Mouse (Mus musculus): ENCODE measurements around the gene Stard10. TPM values are rescaled to one million over a fixed set of nuclear protein-coding genes. Genes with fewer than 3 reads are reported as not detected.

Stard10 gene
- polyA plus RNA-seq, 1 experiment from 2014 or later = 142 TPM

- ATAC-seq (ENCODE audit: low read depth) = no peak
- no peak overlapping the region for H3K9ac ChIP-seq (ENCODE audit: low read depth, low read length)
- H3K4me2 ChIP-seq (ENCODE audit: low read depth, low read length) = no peak overlapping the region
- no peaks in the 10 kb centered on the region; the same call in 1 of the 2 replicates for H3K36me3 ChIP-seq (ENCODE audit: control insufficient read depth, insufficient read depth)
- no peak overlapping the region for H3K27ac ChIP-seq (ENCODE audit: low read length)
- no peak overlapping the region for H3K4me3 ChIP-seq (ENCODE audit: low read depth, low read length)
- no peaks in the 10 kb centered on the region for H3K9me3 ChIP-seq (replicated peaks; ENCODE audit: control insufficient read depth, low read length)
- no peaks in the 10 kb centered on the region for H3K27me3 ChIP-seq (ENCODE audit: control insufficient read depth, insufficient read depth, low read depth, low read length)
- H3K4me1 ChIP-seq (ENCODE audit: control insufficient read depth, low read depth, low read length) = peaks cover 11% of the 10 kb centered on the region
- 13% methylated on average over 6 of the region's 6 CpGs for WGBS (ENCODE audit: insufficient replicate concordance)
Observed at GRCm38 (mm10) chr7:101389256-101389655, 72.4 kb downstream of the Stard10 start.

GRCm38 (mm10) chr7:101391909-101392479, 75.1 kb downstream of the Stard10 start:
- Histone ChIP-seq H3K9me3 (replicated peaks; ENCODE audit: control insufficient read depth, low read length) (no peaks in the 10 kb centered on the region), H3K36me3 (ENCODE audit: control insufficient read depth, insufficient read depth) (peaks cover 7% of the 10 kb centered on the region), H3K27me3 (ENCODE audit: control insufficient read depth, insufficient read depth, low read depth, low read length) (no peaks in the 10 kb centered on the region), H3K9ac (ENCODE audit: low read depth, low read length) (no peak overlapping the region), H3K4me2 (ENCODE audit: low read depth, low read length) (no peak overlapping the region), H3K27ac (ENCODE audit: low read length) (no peak overlapping the region), H3K4me3 (ENCODE audit: low read depth, low read length) (no peak overlapping the region), H3K4me1 (ENCODE audit: control insufficient read depth, low read depth, low read length) (no peaks in the 10 kb centered on the region)
- 57% methylated on average over 4 of the region's 4 CpGs for WGBS (ENCODE audit: insufficient replicate concordance)
- ATAC-seq (ENCODE audit: low read depth) = no peak

GRCm38 (mm10) chr7:101393015-101393414, 76.1 kb downstream of the Stard10 start:
- H3K9me3 ChIP-seq (replicated peaks; ENCODE audit: control insufficient read depth, low read length) = no peaks in the 10 kb centered on the region
- WGBS (ENCODE audit: insufficient replicate concordance) = 63% methylated on average over 4 of the region's 4 CpGs
- H3K27ac ChIP-seq (ENCODE audit: low read length) = no peak overlapping the region

GRCm38 (mm10) chr7:101393694-101394504, 77.0 kb downstream of the Stard10 start:
- Histone ChIP-seq H3K4me2 (ENCODE audit: low read depth, low read length) (no peak overlapping the region), H3K36me3 (ENCODE audit: control insufficient read depth, insufficient read depth) (peaks cover 12% of the 10 kb centered on the region), H3K4me3 (ENCODE audit: low read depth, low read length) (no peak overlapping the region), H3K4me1 (ENCODE audit: control insufficient read depth, low read depth, low read length) (no peaks in the 10 kb centered on the region), H3K27ac (ENCODE audit: low read length) (no peak overlapping the region), H3K9ac (ENCODE audit: low read depth, low read length) (no peak overlapping the region), H3K9me3 (replicated peaks; ENCODE audit: control insufficient read depth, low read length) (no peaks in the 10 kb centered on the region), H3K27me3 (ENCODE audit: control insufficient read depth, insufficient read depth, low read depth, low read length) (no peaks in the 10 kb centered on the region)
- ATAC-seq (ENCODE audit: low read depth) = peak; percentile 52
- 56% methylated on average over 8 of the region's 8 CpGs for WGBS (ENCODE audit: insufficient replicate concordance)

More at GRCm38 (mm10) chr7:101393015-101393414, 76.1 kb downstream of the Stard10 start:
- H3K4me2 ChIP-seq (ENCODE audit: low read depth, low read length) = no peak overlapping the region
- no peak for ATAC-seq (ENCODE audit: low read depth)
- H3K27me3 ChIP-seq (ENCODE audit: control insufficient read depth, insufficient read depth, low read depth, low read length) = no peaks in the 10 kb centered on the region
- H3K4me1 ChIP-seq (ENCODE audit: control insufficient read depth, low read depth, low read length) = no peaks in the 10 kb centered on the region
- H3K36me3 ChIP-seq (ENCODE audit: control insufficient read depth, insufficient read depth) = peaks cover 11% of the 10 kb centered on the region
- no peak overlapping the region for H3K4me3 ChIP-seq (ENCODE audit: low read depth, low read length)
- H3K9ac ChIP-seq (ENCODE audit: low read depth, low read length) = no peak overlapping the region

- 70% methylated on average over 3 of the region's 3 CpGs for WGBS (ENCODE audit: insufficient replicate concordance)
- Histone ChIP-seq H3K9me3 (replicated peaks; ENCODE audit: control insufficient read depth, low read length) (no peaks in the 10 kb centered on the region), H3K9ac (ENCODE audit: low read depth, low read length) (no peak overlapping the region), H3K27me3 (ENCODE audit: control insufficient read depth, insufficient read depth, low read depth, low read length) (no peaks in the 10 kb centered on the region), H3K4me2 (ENCODE audit: low read depth, low read length) (no peak overlapping the region), H3K27ac (ENCODE audit: low read length) (no peak overlapping the region), H3K4me1 (ENCODE audit: control insufficient read depth, low read depth, low read length) (no peaks in the 10 kb centered on the region), H3K4me3 (ENCODE audit: low read depth, low read length) (no peak overlapping the region), H3K36me3 (ENCODE audit: control insufficient read depth, insufficient read depth) (peaks cover 17% of the 10 kb centered on the region)
- no peak for ATAC-seq (ENCODE audit: low read depth)
Observed at GRCm38 (mm10) chr7:101394569-101394968, 77.7 kb downstream of the Stard10 start.

GRCm38 (mm10) chr7:101395471-101395870, 78.6 kb downstream of the Stard10 start:
- no peaks in the 10 kb centered on the region for H3K9me3 ChIP-seq (replicated peaks; ENCODE audit: control insufficient read depth, low read length)
- peaks cover 17% of the 10 kb centered on the region for H3K36me3 ChIP-seq (ENCODE audit: control insufficient read depth, insufficient read depth)
- WGBS (ENCODE audit: insufficient replicate concordance) = 72% methylated on average over 2 of the region's 2 CpGs
- H3K9ac ChIP-seq (ENCODE audit: low read depth, low read length) = no peak overlapping the region
- no peaks in the 10 kb centered on the region for H3K27me3 ChIP-seq (ENCODE audit: control insufficient read depth, insufficient read depth, low read depth, low read length)
- no peak overlapping the region for H3K4me2 ChIP-seq (ENCODE audit: low read depth, low read length)
- no peaks in the 10 kb centered on the region for H3K4me1 ChIP-seq (ENCODE audit: control insufficient read depth, low read depth, low read length)
- ATAC-seq (ENCODE audit: low read depth) = no peak
- H3K27ac ChIP-seq (ENCODE audit: low read length) = no peak overlapping the region
- no peak overlapping the region for H3K4me3 ChIP-seq (ENCODE audit: low read depth, low read length)

Other genes starting within 250 kb of the Stard10 start
- gene Fchsd2, start 224.2 kb upstream of the Stard10 start, polyA plus RNA-seq (2015; fragmentation: Nextera tagmentation; extraction: Ambion mirVana) = 4.9 and 5.9 TPM in 2 replicates
- gene Atg16l2, start 14.8 kb upstream of the Stard10 start, polyA plus RNA-seq (2015; fragmentation: Nextera tagmentation; extraction: Ambion mirVana) = 7.2 and 7.6 TPM in 2 replicates
- 17.3 and 22.5 TPM in 2 replicates for gene Arap1, start 31.0 kb downstream of the Stard10 start, polyA plus RNA-seq (2015; fragmentation: Nextera tagmentation; extraction: Ambion mirVana)
- 4.0 TPM in 1 of 2 replicates, not detected in the other for gene Gm45837, start 93.8 kb downstream of the Stard10 start, polyA plus RNA-seq (2015; fragmentation: Nextera tagmentation; extraction: Ambion mirVana)
- 14.3 and 14.6 TPM in 2 replicates for gene Pde2a, start 104.6 kb downstream of the Stard10 start, polyA plus RNA-seq (2015; fragmentation: Nextera tagmentation; extraction: Ambion mirVana)

Data from liver, embryonic 16.5 days (tissue).